Mouse (Mus musculus): ENCODE results near the gene Cdh5. TPM values are rescaled to one million over a fixed set of nuclear protein-coding genes. Genes with fewer than 3 reads are reported as not detected.

Cdh5 gene
- polyA plus RNA-seq, 1 experiment from 2014 or later = 8.7 TPM

GRCm38 (mm10) chr8:104171050-104171620 lies 69.7 kb downstream of the Cdh5 start:
- TF ChIP-seq EP300 (optimal IDR thresholded peaks at IDR 0.05) = no peak
- TF ChIP-seq CTCF (IDR thresholded peaks at IDR 0.05; ENCODE audit: low read depth) = no peak
- Histone ChIP-seq H3K4me2 (replicated peaks; ENCODE audit: low read depth) (peak overlapping the region; percentile 96), H3K27ac (replicated peaks) (no peak overlapping the region), H3K27me3 (ENCODE audit: control insufficient read depth, insufficient read depth, low read length) (no peaks in the 10 kb centered on the region), H3K9ac (ENCODE audit: low read length) (peak overlapping the region; percentile 68), H3K9me3 (ENCODE audit: control insufficient read depth, low read length) (no peaks in the 10 kb centered on the region), H3K4me1 (replicated peaks; ENCODE audit: control insufficient read depth, insufficient read depth) (no peaks in the 10 kb centered on the region; the same call in 1 of the 2 replicates), H3K4me3 (ENCODE audit: low read depth, low read length) (peak overlapping the region; percentile 57), H3K36me3 (ENCODE audit: control insufficient read depth, insufficient read depth, low read length) (no peaks in the 10 kb centered on the region)
- DNase-seq (ENCODE audit: low spot score) (no peak), ATAC-seq (ENCODE audit: low FRiP score, low TSS enrichment) (no peak)
- WGBS = 9% methylated on average over 23 of the region's 32 CpGs

GRCm38 (mm10) chr8:104172420-104172819 lies 71.0 kb downstream of the Cdh5 start:
- H3K9ac ChIP-seq (ENCODE audit: low read length) = no peak overlapping the region
- H3K4me1 ChIP-seq (replicated peaks; ENCODE audit: control insufficient read depth, insufficient read depth) = no peaks in the 10 kb centered on the region; the same call in 1 of the 2 replicates
- TF ChIP-seq CTCF (IDR thresholded peaks at IDR 0.05; ENCODE audit: low read depth) = no peak
- no peak for TF ChIP-seq EP300 (optimal IDR thresholded peaks at IDR 0.05)
- no peak overlapping the region for H3K27ac ChIP-seq (replicated peaks)
- no peak for ATAC-seq (ENCODE audit: low FRiP score, low TSS enrichment)
- DNase-seq (ENCODE audit: low spot score) = no peak
- H3K27me3 ChIP-seq (ENCODE audit: control insufficient read depth, insufficient read depth, low read length) = no peaks in the 10 kb centered on the region
- H3K9me3 ChIP-seq (ENCODE audit: control insufficient read depth, low read length) = no peaks in the 10 kb centered on the region
- no peak overlapping the region for H3K4me3 ChIP-seq (ENCODE audit: low read depth, low read length)
- H3K4me2 ChIP-seq (replicated peaks; ENCODE audit: low read depth) = no peak overlapping the region
- WGBS = 85% methylated on average over 6 of the region's 6 CpGs
- H3K36me3 ChIP-seq (ENCODE audit: control insufficient read depth, insufficient read depth, low read length) = no peaks in the 10 kb centered on the region

- 59% methylated on average over 8 of the region's 8 CpGs for WGBS
Measured at GRCm38 (mm10) chr8:104175848-104176527, 74.6 kb downstream of the Cdh5 start.

GRCm38 (mm10) chr8:104177054-104177453 lies 75.6 kb downstream of the Cdh5 start:
- Histone ChIP-seq H3K4me3 (ENCODE audit: low read depth, low read length) (no peak overlapping the region), H3K27ac (replicated peaks) (no peak overlapping the region), H3K27me3 (ENCODE audit: control insufficient read depth, insufficient read depth, low read length) (no peaks in the 10 kb centered on the region), H3K36me3 (ENCODE audit: control insufficient read depth, insufficient read depth, low read length) (no peaks in the 10 kb centered on the region), H3K9me3 (ENCODE audit: control insufficient read depth, low read length) (no peaks in the 10 kb centered on the region), H3K9ac (ENCODE audit: low read length) (no peak overlapping the region), H3K4me1 (replicated peaks; ENCODE audit: control insufficient read depth, insufficient read depth) (no peaks in the 10 kb centered on the region), H3K4me2 (replicated peaks; ENCODE audit: low read depth) (no peak overlapping the region)
- no peak for DNase-seq (ENCODE audit: low spot score)
- no peak for TF ChIP-seq EP300 (optimal IDR thresholded peaks at IDR 0.05)
- TF ChIP-seq CTCF (IDR thresholded peaks at IDR 0.05; ENCODE audit: low read depth) = no peak
- ATAC-seq (ENCODE audit: low FRiP score, low TSS enrichment) = no peak
- WGBS = 67% methylated on average over 4 of the region's 4 CpGs

More at GRCm38 (mm10) chr8:104175848-104176527, 74.6 kb downstream of the Cdh5 start:
- no peaks in the 10 kb centered on the region for H3K36me3 ChIP-seq (ENCODE audit: control insufficient read depth, insufficient read depth, low read length)
- no peaks in the 10 kb centered on the region for H3K9me3 ChIP-seq (ENCODE audit: control insufficient read depth, low read length)
- no peak for TF ChIP-seq CTCF (IDR thresholded peaks at IDR 0.05; ENCODE audit: low read depth)
- no peak for TF ChIP-seq EP300 (optimal IDR thresholded peaks at IDR 0.05)
- H3K4me2 ChIP-seq (replicated peaks; ENCODE audit: low read depth) = no peak overlapping the region
- ATAC-seq (ENCODE audit: low FRiP score, low TSS enrichment) = peak; percentile 68
- no peak overlapping the region for H3K9ac ChIP-seq (ENCODE audit: low read length)
- no peaks in the 10 kb centered on the region for H3K27me3 ChIP-seq (ENCODE audit: control insufficient read depth, insufficient read depth, low read length)
- no peak for DNase-seq (ENCODE audit: low spot score)
- no peaks in the 10 kb centered on the region; the same call in 1 of the 2 replicates for H3K4me1 ChIP-seq (replicated peaks; ENCODE audit: control insufficient read depth, insufficient read depth)
- no peak overlapping the region for H3K4me3 ChIP-seq (ENCODE audit: low read depth, low read length)
- no peak overlapping the region for H3K27ac ChIP-seq (replicated peaks)

- TF ChIP-seq EP300 (optimal IDR thresholded peaks at IDR 0.05) (no peak), CTCF (IDR thresholded peaks at IDR 0.05; ENCODE audit: low read depth) (no peak)
- Histone ChIP-seq H3K4me2 (replicated peaks; ENCODE audit: low read depth) (no peak overlapping the region), H3K9ac (ENCODE audit: low read length) (no peak overlapping the region), H3K27me3 (ENCODE audit: control insufficient read depth, insufficient read depth, low read length) (no peaks in the 10 kb centered on the region), H3K36me3 (ENCODE audit: control insufficient read depth, insufficient read depth, low read length) (no peaks in the 10 kb centered on the region), H3K9me3 (ENCODE audit: control insufficient read depth, low read length) (no peaks in the 10 kb centered on the region), H3K4me1 (replicated peaks; ENCODE audit: control insufficient read depth, insufficient read depth) (no peaks in the 10 kb centered on the region), H3K4me3 (ENCODE audit: low read depth, low read length) (no peak overlapping the region), H3K27ac (replicated peaks) (no peak overlapping the region)
- DNase-seq (ENCODE audit: low spot score) (no peak), ATAC-seq (ENCODE audit: low FRiP score, low TSS enrichment) (no peak)
- 33% methylated on average over 6 of the region's 6 CpGs for WGBS
Measured at GRCm38 (mm10) chr8:104184905-104185304, 83.5 kb downstream of the Cdh5 start.

GRCm38 (mm10) chr8:104186827-104187226 lies 85.4 kb downstream of the Cdh5 start:
- Histone ChIP-seq H3K27me3 (ENCODE audit: control insufficient read depth, insufficient read depth, low read length) (no peaks in the 10 kb centered on the region), H3K4me1 (replicated peaks; ENCODE audit: control insufficient read depth, insufficient read depth) (no peaks in the 10 kb centered on the region), H3K9ac (ENCODE audit: low read length) (no peak overlapping the region), H3K4me3 (ENCODE audit: low read depth, low read length) (no peak overlapping the region), H3K36me3 (ENCODE audit: control insufficient read depth, insufficient read depth, low read length) (no peaks in the 10 kb centered on the region), H3K27ac (replicated peaks) (no peak overlapping the region), H3K4me2 (replicated peaks; ENCODE audit: low read depth) (no peak overlapping the region), H3K9me3 (ENCODE audit: control insufficient read depth, low read length) (no peaks in the 10 kb centered on the region)
- DNase-seq (ENCODE audit: low spot score) (no peak), ATAC-seq (ENCODE audit: low FRiP score, low TSS enrichment) (no peak)
- TF ChIP-seq EP300 (optimal IDR thresholded peaks at IDR 0.05) (no peak), CTCF (IDR thresholded peaks at IDR 0.05; ENCODE audit: low read depth) (no peak)
- WGBS = 83% methylated on average over 4 of the region's 4 CpGs
